Mouse (Mus musculus) embryonic facial prominence, embryonic 15.5 days (tissue): ENCODE measurements around the gene Arhgap33. TPM values are rescaled to one million over a fixed set of nuclear protein-coding genes. Genes with fewer than 3 reads are reported as not detected.

ENCODE experiments used
- ATAC-seq: fragments of 200-750 bp; cut with Nextera tagmentation; 2 replicates; pipeline ENCODE4 v1.8.0; 2017; ENCODE audit warnings: low read depth, moderate TSS enrichment; ENCODE audit not compliant: insufficient number of reproducible peaks, low FRiP score, low TSS enrichment
- H3K27ac ChIP-seq: fragments of 300-500 bp; sonication (generic); replicated peaks from 2 replicates; pipeline ENCODE4 v1.5.1; 2015; ENCODE audit warnings: mild to moderate bottlenecking, inconsistent platforms
- H3K27me3 ChIP-seq: fragments of 300-500 bp; sonication (generic); 2 replicates; pipeline ENCODE4 v1.6.1; 2015; ENCODE audit warnings: inconsistent platforms
- H3K36me3 ChIP-seq: fragments of 300-500 bp; sonication (generic); 2 replicates; pipeline ENCODE4 v1.6.1; 2015; ENCODE audit warnings: mild to moderate bottlenecking, inconsistent platforms
- H3K4me1 ChIP-seq: fragments of 300-500 bp; sonication (generic); 2 replicates; pipeline ENCODE4 v1.6.1; 2015; ENCODE audit warnings: inconsistent platforms
- H3K4me2 ChIP-seq: fragments of 300-500 bp; sonication (generic); replicated peaks from 2 replicates; pipeline ENCODE4 v1.6.1; 2015; ENCODE audit warnings: mild to moderate bottlenecking, inconsistent platforms
- H3K4me3 ChIP-seq: fragments of 300-500 bp; sonication (generic); replicated peaks from 2 replicates; pipeline ENCODE4 v1.5.1; 2015; ENCODE audit warnings: mild to moderate bottlenecking, inconsistent platforms
- H3K9ac ChIP-seq: fragments of 300-500 bp; sonication (generic); 2 replicates; pipeline ENCODE4 v1.6.1; 2015; ENCODE audit warnings: inconsistent platforms
- H3K9me3 ChIP-seq: fragments of 300-500 bp; sonication (generic); replicated peaks from 2 replicates; pipeline ENCODE4 v1.6.1; 2016; ENCODE audit warnings: inconsistent platforms
- WGBS: fragments of 180-500 bp; shearing (Covaris S2); methylation state at CpG from one replicate; pipeline ENCODE4 v1.1.7; 2015; 5-methylcytosine and 5-hydroxymethylcytosine counted together
- polyA plus RNA-seq: library from polyadenylated mRNA; unstranded; fragments of >200 nt; fragmentation: Nextera tagmentation; extraction: Ambion mirVana; gene quantifications from 2 replicates; pipeline ENCODE4 v1.2.1, GENCODE M21; 2015

Arhgap33 gene
- polyA plus RNA-seq = 12.2 and 16.2 TPM in 2 replicates

GRCm38 (mm10) chr7:30534633-30535577, at the start of gene Arhgap33:
Gene Arhgap33, minus strand, starts transcription at chr7:30535060.
- H3K9me3 ChIP-seq = no peaks in the 10 kb centered on the region
- peak within 1 kb of the TSS; percentile 81 for H3K4me3 ChIP-seq
- WGBS = under 1% methylated on average over 61 of the region's 84 CpGs
- peak within 1 kb of the TSS; percentile 60 for H3K9ac ChIP-seq
- peaks cover 29% of the 10 kb centered on the region for H3K36me3 ChIP-seq
- peak within 1 kb of the TSS; percentile 65 for H3K27ac ChIP-seq
- H3K4me2 ChIP-seq = peak within 1 kb of the TSS; percentile 94
- no peaks in the 10 kb centered on the region for H3K27me3 ChIP-seq
- ATAC-seq = peak; percentile 94
- H3K4me1 ChIP-seq = peaks cover 27% of the 10 kb centered on the region

GRCm38 (mm10) chr7:30584339-30584738, 49.5 kb upstream of the Arhgap33 start:
- no peak for ATAC-seq
- 94% methylated on average over 10 of the region's 10 CpGs for WGBS
- Histone ChIP-seq H3K27ac (no peak overlapping the region), H3K27me3 (no peaks in the 10 kb centered on the region), H3K4me3 (no peak overlapping the region), H3K36me3 (peaks cover 74% of the 10 kb centered on the region), H3K9ac (no peak overlapping the region), H3K4me2 (no peak overlapping the region), H3K4me1 (peaks cover 16% of the 10 kb centered on the region), H3K9me3 (no peaks in the 10 kb centered on the region)

GRCm38 (mm10) chr7:30581547-30581946, 46.7 kb upstream of the Arhgap33 start:
- H3K27ac ChIP-seq = no peak overlapping the region
- no peak for ATAC-seq
- 91% methylated on average over 16 of the region's 16 CpGs for WGBS
- no peaks in the 10 kb centered on the region for H3K9me3 ChIP-seq
- H3K9ac ChIP-seq = no peak overlapping the region
- H3K4me1 ChIP-seq = peaks cover 3% of the 10 kb centered on the region
- no peak overlapping the region for H3K4me2 ChIP-seq
- H3K36me3 ChIP-seq = peaks cover 98% of the 10 kb centered on the region
- no peak overlapping the region for H3K4me3 ChIP-seq
- no peaks in the 10 kb centered on the region for H3K27me3 ChIP-seq

- H3K9me3 ChIP-seq = no peaks in the 10 kb centered on the region
- no peak overlapping the region for H3K27ac ChIP-seq
- no peaks in the 10 kb centered on the region for H3K4me1 ChIP-seq
- H3K9ac ChIP-seq = no peak overlapping the region
- no peak for ATAC-seq
- peaks cover 98% of the 10 kb centered on the region for H3K36me3 ChIP-seq
- no peak overlapping the region for H3K4me3 ChIP-seq
- no peaks in the 10 kb centered on the region for H3K27me3 ChIP-seq
- no peak overlapping the region for H3K4me2 ChIP-seq
- WGBS = 87% methylated on average over 8 of the region's 8 CpGs
These were observed 45.1 kb upstream of the Arhgap33 start for GRCm38 (mm10) chr7:30579950-30580349.

- WGBS = 66% methylated on average over 2 of the region's 2 CpGs
- H3K4me1 ChIP-seq = no peaks in the 10 kb centered on the region
- H3K27me3 ChIP-seq = no peaks in the 10 kb centered on the region
- H3K9me3 ChIP-seq = no peaks in the 10 kb centered on the region
- H3K9ac ChIP-seq = no peak overlapping the region
- ATAC-seq = 0 out of 2 replicates have a peak, but pooled peaks have one; percentile 29
- no peak overlapping the region for H3K4me2 ChIP-seq
- peaks cover 97% of the 10 kb centered on the region for H3K36me3 ChIP-seq
- no peak overlapping the region for H3K4me3 ChIP-seq
- no peak overlapping the region for H3K27ac ChIP-seq
These were observed 38.1 kb upstream of the Arhgap33 start for GRCm38 (mm10) chr7:30572969-30573368.

GRCm38 (mm10) chr7:30572389-30572788, 37.5 kb upstream of the Arhgap33 start:
- H3K36me3 ChIP-seq = peaks cover 91% of the 10 kb centered on the region
- H3K9ac ChIP-seq = no peak overlapping the region
- H3K27ac ChIP-seq = no peak overlapping the region
- H3K27me3 ChIP-seq = no peaks in the 10 kb centered on the region
- no peaks in the 10 kb centered on the region for H3K9me3 ChIP-seq
- no peak overlapping the region for H3K4me2 ChIP-seq
- ATAC-seq = no peak
- H3K4me3 ChIP-seq = no peak overlapping the region
- WGBS = 88% methylated on average over 5 of the region's 5 CpGs
- no peaks in the 10 kb centered on the region for H3K4me1 ChIP-seq

- peaks cover 59% of the 10 kb centered on the region for H3K36me3 ChIP-seq
- 86% methylated on average over 11 of the region's 11 CpGs for WGBS
- ATAC-seq = no peak
These were observed 32.7 kb upstream of the Arhgap33 start for GRCm38 (mm10) chr7:30567555-30567954.

GRCm38 (mm10) chr7:30566033-30566432, 31.2 kb upstream of the Arhgap33 start:
- WGBS = 84% methylated on average over 9 of the region's 9 CpGs

More at GRCm38 (mm10) chr7:30567555-30567954, 32.7 kb upstream of the Arhgap33 start:
- H3K4me2 ChIP-seq = no peak overlapping the region
- H3K27me3 ChIP-seq = no peaks in the 10 kb centered on the region
- H3K9me3 ChIP-seq = no peaks in the 10 kb centered on the region
- no peak overlapping the region for H3K9ac ChIP-seq
- no peak overlapping the region for H3K4me3 ChIP-seq
- peaks cover 9% of the 10 kb centered on the region; the same call in 1 of the 2 replicates for H3K4me1 ChIP-seq
- H3K27ac ChIP-seq = no peak overlapping the region

GRCm38 (mm10) chr7:30564970-30565571, 30.2 kb upstream of the Arhgap33 start, which contains the start of gene Igflr1:
Gene Igflr1, plus strand, starts transcription at chr7:30565427.
- WGBS = 95% methylated on average over 12 of the region's 12 CpGs
- Histone ChIP-seq H3K27me3 (no peaks in the 10 kb centered on the region), H3K27ac (no peak within 1 kb of the TSS), H3K36me3 (peaks cover 37% of the 10 kb centered on the region), H3K9me3 (no peaks in the 10 kb centered on the region), H3K4me3 (peak within 1 kb of the TSS; percentile 94; the same call in 1 of the 2 replicates), H3K4me2 (no peak within 1 kb of the TSS), H3K4me1 (peaks cover 15% of the 10 kb centered on the region; the same call in 1 of the 2 replicates), H3K9ac (no peak within 1 kb of the TSS)
- no peak for ATAC-seq

More at GRCm38 (mm10) chr7:30566033-30566432, 31.2 kb upstream of the Arhgap33 start:
- no peak overlapping the region for H3K27ac ChIP-seq
- no peaks in the 10 kb centered on the region for H3K9me3 ChIP-seq
- no peaks in the 10 kb centered on the region for H3K27me3 ChIP-seq
- H3K4me3 ChIP-seq = no peak overlapping the region
- no peak overlapping the region for H3K9ac ChIP-seq
- H3K4me1 ChIP-seq = peaks cover 13% of the 10 kb centered on the region; the same call in 1 of the 2 replicates
- ATAC-seq = no peak
- peaks cover 47% of the 10 kb centered on the region for H3K36me3 ChIP-seq
- no peak overlapping the region for H3K4me2 ChIP-seq

GRCm38 (mm10) chr7:30563906-30564280, 29.0 kb upstream of the Arhgap33 start:
- peak overlapping the region; percentile 94 for H3K4me3 ChIP-seq
- 25% methylated on average over 6 of the region's 6 CpGs for WGBS
- no peaks in the 10 kb centered on the region for H3K9me3 ChIP-seq
- no peak for ATAC-seq
- peaks cover 25% of the 10 kb centered on the region for H3K36me3 ChIP-seq
- peak overlapping the region; percentile 86 for H3K9ac ChIP-seq
- peak overlapping the region; percentile 98 for H3K27ac ChIP-seq
- H3K4me2 ChIP-seq = peak overlapping the region; percentile 74
- no peaks in the 10 kb centered on the region for H3K27me3 ChIP-seq
- H3K4me1 ChIP-seq = peaks cover 22% of the 10 kb centered on the region; the same call in 1 of the 2 replicates
